Mouse (Mus musculus) adrenal gland, adult (tissue): ENCODE measurements around the gene 2310033P09Rik.

Source experiments
- DNase-seq, 2 experiments: peaks; one replicate each; pipeline ENCODE4 v3.0.0; 2022 to 2023; ENCODE audit warnings: low spot score in 1 of 2; ENCODE audit not compliant: inconsistent age in 2 of 2

The 2310033P09Rik gene

GRCm38 (mm10) chr11:59208153-59208831 is at the start of gene 2310033P09Rik:
Gene 2310033P09Rik (plus strand): TSS chr11:59208321.
- peak; percentile 95 to 98 for DNase-seq

GRCm38 (mm10) chr11:59159099-59159498 is 49.0 kb upstream of the 2310033P09Rik start:
- DNase-seq: no peak

GRCm38 (mm10) chr11:59159558-59159957 is 48.6 kb upstream of the 2310033P09Rik start:
- DNase-seq: no peak

- DNase-seq: no peak
Observed at GRCm38 (mm10) chr11:59161398-59161797, 46.7 kb upstream of the 2310033P09Rik start.

- DNase-seq: no peak
Observed at GRCm38 (mm10) chr11:59162443-59163254, 45.5 kb upstream of the 2310033P09Rik start.

GRCm38 (mm10) chr11:59163255-59164236 is 44.6 kb upstream of the 2310033P09Rik start, which contains the start of gene Iba57:
Gene Iba57 (minus strand): TSS chr11:59163739.
- DNase-seq: peak; percentile 99

- no peak for DNase-seq
Observed at GRCm38 (mm10) chr11:59164384-59164783, 43.7 kb upstream of the 2310033P09Rik start.

GRCm38 (mm10) chr11:59165616-59166241 is 42.4 kb upstream of the 2310033P09Rik start:
- no peak for DNase-seq

GRCm38 (mm10) chr11:59169807-59170206 is 38.3 kb upstream of the 2310033P09Rik start:
- no peak for DNase-seq

GRCm38 (mm10) chr11:59170549-59170948 is 37.6 kb upstream of the 2310033P09Rik start:
- no peak for DNase-seq

GRCm38 (mm10) chr11:59174189-59174838 is 33.8 kb upstream of the 2310033P09Rik start:
- no peak for DNase-seq

GRCm38 (mm10) chr11:59176475-59176874 is 31.6 kb upstream of the 2310033P09Rik start:
- no peak for DNase-seq

GRCm38 (mm10) chr11:59176921-59177320 is 31.2 kb upstream of the 2310033P09Rik start:
- no peak for DNase-seq

GRCm38 (mm10) chr11:59182864-59183331 is 25.2 kb upstream of the 2310033P09Rik start, which contains the start of gene Gjc2:
Gene Gjc2 (minus strand): TSS chr11:59183213.
- DNase-seq: peak; percentile 75 to 79

GRCm38 (mm10) chr11:59183821-59184220 is 24.3 kb upstream of the 2310033P09Rik start:
- peak; percentile 76 to 85 for DNase-seq

GRCm38 (mm10) chr11:59185490-59185889 is 22.6 kb upstream of the 2310033P09Rik start:
- no peak for DNase-seq

GRCm38 (mm10) chr11:59187706-59188105 is 20.4 kb upstream of the 2310033P09Rik start:
- DNase-seq: no peak

GRCm38 (mm10) chr11:59191231-59192058 is 16.7 kb upstream of the 2310033P09Rik start:
- DNase-seq: peak; percentile 95 to 97

GRCm38 (mm10) chr11:59192059-59192386 is 16.1 kb upstream of the 2310033P09Rik start, which contains the start of gene Guk1:
Gene Guk1 (minus strand): TSS chr11:59192212.
- no peak for DNase-seq
